Mouse (Mus musculus) thymus, postnatal 10 days (tissue): ENCODE results near the gene Fam205c.
"Not testable (repeated sequence)": the region's sequence is repeated elsewhere in the genome, so short reads cannot be mapped to it uniquely, and the experiment has no call there.

ENCODE experiments used
- DNase-seq, 2 experiments: peaks; one replicate each; pipeline ENCODE4 v3.0.0; 2021; ENCODE audit warnings: low spot score in 2 of 2

Fam205c gene

GRCm38 (mm10) chr4:42876586-42877291 is 2.7 kb upstream of the Fam205c start:
- peak in 1 of 2 experiments; percentile 15 for DNase-seq

DNA sequence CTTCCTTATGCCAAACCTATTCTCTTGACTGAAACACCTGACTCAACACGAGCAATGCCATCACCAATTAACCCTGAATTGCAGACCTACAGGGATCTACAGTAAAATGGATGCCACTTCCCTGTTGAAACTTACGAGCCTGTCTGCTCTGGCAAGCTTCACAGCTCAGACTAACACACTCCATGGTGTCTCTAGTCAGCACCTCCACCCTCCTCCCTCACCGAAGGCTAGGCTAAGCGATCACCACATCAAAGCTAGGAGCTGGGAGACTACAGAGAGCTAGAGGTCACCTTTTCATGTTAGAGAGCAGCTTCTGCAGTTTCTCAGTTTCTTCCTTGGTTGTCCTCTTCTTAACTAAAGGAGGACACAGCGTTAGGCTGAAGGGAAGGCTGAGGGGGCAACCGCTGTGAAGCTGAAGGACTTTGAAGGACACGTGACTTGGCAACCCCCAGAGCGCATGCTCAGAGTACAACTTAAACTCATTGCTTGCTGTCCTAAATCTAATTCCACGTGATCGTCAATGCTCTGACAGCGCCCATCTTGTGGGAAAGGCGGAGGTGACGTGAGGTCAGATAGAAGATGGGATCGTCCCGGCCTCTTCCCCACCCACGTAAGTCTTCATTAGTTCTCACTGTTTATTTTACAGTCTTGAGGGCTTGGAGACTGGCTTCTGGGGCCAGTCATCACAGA is 1.1 kb downstream of the Fam205c start:
- DNase-seq = no peak

DNA sequence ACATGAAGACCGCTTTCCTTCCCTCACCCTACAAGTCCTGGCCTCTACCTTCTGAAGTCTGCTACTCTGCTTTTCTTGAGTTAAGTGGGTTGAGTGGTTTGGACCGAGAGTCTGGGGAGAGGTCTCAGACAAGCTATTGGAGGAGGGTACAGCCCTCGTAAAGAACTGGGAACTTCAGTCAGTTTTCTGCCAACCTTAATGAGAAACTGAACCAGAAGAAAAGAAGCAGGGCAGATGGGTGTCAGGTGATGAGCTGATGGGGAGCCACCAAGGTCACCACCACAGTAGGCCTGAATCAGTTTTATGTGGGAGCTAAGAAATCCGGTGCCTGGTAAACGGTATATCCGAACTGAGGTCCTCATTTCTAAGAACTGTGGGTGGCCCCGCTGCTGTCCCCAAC is 1.9 kb downstream of the Fam205c start:
- no peak for DNase-seq

DNA sequence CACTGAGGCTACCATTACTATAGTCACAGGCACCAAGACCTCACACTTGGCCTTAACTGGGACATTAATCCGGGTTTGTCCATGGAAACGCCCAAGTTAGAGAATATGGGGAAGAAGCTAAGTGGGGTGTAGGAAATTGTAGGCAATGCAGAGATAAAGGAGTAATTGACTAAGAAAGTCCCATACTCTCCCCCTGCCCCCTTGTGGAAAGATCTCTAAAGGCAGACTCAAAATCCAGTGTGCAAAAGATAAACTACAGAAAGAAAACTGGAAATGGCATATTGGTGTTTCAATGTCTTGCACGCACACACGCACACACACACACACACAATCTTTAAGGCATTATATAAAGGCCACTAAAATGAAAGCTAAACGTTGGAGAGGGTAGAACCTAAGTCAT is 3.3 kb downstream of the Fam205c start:
- DNase-seq = no peak

GRCm38 (mm10) chr4:42868193-42868592 is 5.8 kb downstream of the Fam205c start:
- no peak for DNase-seq

GRCm38 (mm10) chr4:42867390-42867789 is 6.6 kb downstream of the Fam205c start:
- no peak for DNase-seq

- DNase-seq = not testable (repeated sequence)
These were observed 10.5 kb downstream of the Fam205c start for GRCm38 (mm10) chr4:42863487-42863886.

GRCm38 (mm10) chr4:42860483-42860882 is 13.6 kb downstream of the Fam205c start:
- not testable (repeated sequence) for DNase-seq

- not testable (repeated sequence) for DNase-seq
These were observed 17.4 kb downstream of the Fam205c start, which contains the start of gene Gm12394 for GRCm38 (mm10) chr4:42856671-42857070. Gene Gm12394, minus strand, starts transcription at chr4:42856771.

- not testable (repeated sequence) for DNase-seq
These were observed 20.2 kb downstream of the Fam205c start, which contains the start of gene Fam205a1 for GRCm38 (mm10) chr4:42853788-42854187. Gene Fam205a1, minus strand, starts transcription at chr4:42853888.
